Mouse (Mus musculus) gastrocnemius, adult 2 months (tissue): ENCODE measurements around the gene Prkacb. TPM values are rescaled to one million over a fixed set of nuclear protein-coding genes. Genes with fewer than 3 reads are reported as not detected.
A peak's percentile ranks its signal among the peaks of the same experiment; 100 is the strongest.

Experiments
- DNase-seq: peaks from one replicate; pipeline ENCODE4 v3.0.0; 2022
- H3K27ac ChIP-seq: fragments of 200-600 bp; 2 replicates; pipeline ENCODE4 v1.8.1; 2022; ENCODE audit warnings: mild to moderate bottlenecking
- H3K4me3 ChIP-seq: fragments of 200-600 bp; 2 replicates; pipeline ENCODE4 v1.8.1; 2022; ENCODE audit warnings: mild to moderate bottlenecking, moderate library complexity
- CTCF ChIP-seq: fragments of 200-600 bp; IDR thresholded peaks from 2 replicates; pipeline ENCODE4 v1.8.1; 2022; ENCODE audit warnings: antibody characterized with exemption, mild to moderate bottlenecking, moderate library complexity
- intact Hi-C: fragments of 180-260 bp; cut with DNase I; formaldehyde crosslinking; loops from one replicate; pipeline ENCODE4 v1.15.1; 2025
- long read RNA-seq, 2 experiments: library from polyadenylated mRNA; stranded (forward); transcript quantifications; one replicate each; pipeline ENCODE4 v2.0.0; 2021
- total RNA-seq, 2 experiments: library from RNA; stranded (reverse); gene quantifications; 2 replicates each; pipeline ENCODE4 v1.2.3; 2021

The Prkacb gene
- 10 to 100 TPM; 44.3 to 45.4 TPM for total RNA-seq
- long read RNA-seq, experiment 1, full-length matches to known transcripts = 44 of 47 reads
- long read RNA-seq, experiment 1, partial matches to known transcripts = 2 of 47 reads
- long read RNA-seq, experiment 1, other reads (novel, unspliced or antisense) = 1 of 47 reads
- long read RNA-seq, experiment 2, full-length matches to known transcripts = 32 of 38 reads
- long read RNA-seq, experiment 2, partial matches to known transcripts = 2 of 38 reads
- long read RNA-seq, experiment 2, other reads (novel, unspliced or antisense) = 4 of 38 reads

GRCm38 (mm10) chr3:146812901-146813393 is at the start of gene Prkacb:
Gene Prkacb (minus strand): TSS chr3:146812990.
- Histone ChIP-seq H3K4me3 (peak within 1 kb of the TSS; percentile 86), H3K27ac (peak within 1 kb of the TSS; percentile 99)
- TF ChIP-seq CTCF = no peak
- intact Hi-C loops = loop anchor here (2.0 to 5.0 kb wide), 2 partner anchors 40 to 84 kb away; partner anchors contain the start of gene Ttll7
- DNase-seq = peak; percentile 96

- H3K4me3 ChIP-seq = no peak overlapping the region
- DNase-seq = no peak
- no peak overlapping the region for H3K27ac ChIP-seq
- TF ChIP-seq CTCF = no peak
- intact Hi-C loops = no loop called here
Measured at GRCm38 (mm10) chr3:146860308-146860707, 47.5 kb upstream of the Prkacb start.

- DNase-seq = no peak
- Histone ChIP-seq H3K4me3 (no peak overlapping the region), H3K27ac (no peak overlapping the region)
- no peak for TF ChIP-seq CTCF
- intact Hi-C loops = no loop called here
Measured at GRCm38 (mm10) chr3:146857373-146857772, 44.6 kb upstream of the Prkacb start.

GRCm38 (mm10) chr3:146854473-146855087 is 41.8 kb upstream of the Prkacb start:
- intact Hi-C loops = no loop called here
- DNase-seq = no peak
- TF ChIP-seq CTCF = no peak
- Histone ChIP-seq H3K4me3 (peak overlapping the region; percentile 89), H3K27ac (peak overlapping the region; percentile 93)

- Histone ChIP-seq H3K27ac (peak within 1 kb of the TSS; percentile 93), H3K4me3 (peak within 1 kb of the TSS; percentile 89)
- TF ChIP-seq CTCF = no peak
- DNase-seq = peak; percentile 91
- intact Hi-C loops = loop anchor here (2.0 kb wide), 2 partner anchors 39 to 45 kb away; partner anchors contain the start of gene Prkacb
Measured at GRCm38 (mm10) chr3:146851966-146852891, 39.4 kb upstream of the Prkacb start, which contains the start of gene Ttll7. Gene Ttll7 (plus strand): TSS chr3:146852367.

- H3K4me3 ChIP-seq = no peak overlapping the region
- TF ChIP-seq CTCF = no peak
- H3K27ac ChIP-seq = no peak overlapping the region
- no peak for DNase-seq
- intact Hi-C loops = no loop called here
Measured at GRCm38 (mm10) chr3:146849360-146849759, 36.6 kb upstream of the Prkacb start.

- 0 out of 2 replicates have a peak overlapping the region, but pooled peaks have one; percentile 25 for H3K27ac ChIP-seq
Measured at GRCm38 (mm10) chr3:146848112-146848511, 35.3 kb upstream of the Prkacb start.

GRCm38 (mm10) chr3:146846237-146846636 is 33.4 kb upstream of the Prkacb start:
- no peak for DNase-seq
- no peak for TF ChIP-seq CTCF

More at GRCm38 (mm10) chr3:146848112-146848511, 35.3 kb upstream of the Prkacb start:
- intact Hi-C loops = no loop called here
- DNase-seq = no peak
- TF ChIP-seq CTCF = no peak
- H3K4me3 ChIP-seq = no peak overlapping the region

GRCm38 (mm10) chr3:146843470-146843869 is 30.7 kb upstream of the Prkacb start:
- H3K4me3 ChIP-seq = no peak overlapping the region
- intact Hi-C loops = no loop called here
- peak overlapping the region; percentile 59; the same call in 1 of the 2 replicates for H3K27ac ChIP-seq
- no peak for TF ChIP-seq CTCF
- DNase-seq = no peak

More at GRCm38 (mm10) chr3:146846237-146846636, 33.4 kb upstream of the Prkacb start:
- intact Hi-C loops = no loop called here
- Histone ChIP-seq H3K4me3 (no peak overlapping the region), H3K27ac (peak overlapping the region; percentile 76)

GRCm38 (mm10) chr3:146842766-146843165 is 30.0 kb upstream of the Prkacb start:
- no peak for TF ChIP-seq CTCF
- H3K4me3 ChIP-seq = no peak overlapping the region; the same call in 1 of the 2 replicates
- no peak for DNase-seq
- intact Hi-C loops = no loop called here
- H3K27ac ChIP-seq = peak overlapping the region; percentile 59

GRCm38 (mm10) chr3:146820718-146821117 is 7.9 kb upstream of the Prkacb start:
- no peak overlapping the region for H3K4me3 ChIP-seq
- DNase-seq = no peak
- TF ChIP-seq CTCF = no peak
- H3K27ac ChIP-seq = no peak overlapping the region
- intact Hi-C loops = no loop called here

GRCm38 (mm10) chr3:146813624-146814023 is 834 bp upstream of the Prkacb start:
- intact Hi-C loops = loop anchor here (2.0 to 5.0 kb wide), 2 partner anchors 39 to 84 kb away; partner anchors contain the start of gene Ttll7
- no peak for DNase-seq
- H3K27ac ChIP-seq = peak overlapping the region; percentile 99

More at GRCm38 (mm10) chr3:146813624-146814023, 834 bp upstream of the Prkacb start:
- TF ChIP-seq CTCF = no peak
- H3K4me3 ChIP-seq = peak overlapping the region; percentile 86
